Mouse (Mus musculus) CD4-positive, CD25-positive, alpha-beta regulatory T cell, adult 4 months (primary cell): ENCODE data around the gene Atf7ip. TPM values are rescaled to one million over a fixed set of nuclear protein-coding genes. Genes with fewer than 3 reads are reported as not detected.

Experiments
- ATAC-seq: one replicate; pipeline ENCODE4 v1.8.0; 2017
- polyA plus RNA-seq, 2 experiments: library from polyadenylated mRNA; unstranded; fragments of 100-300 nt; shearing (Covaris generic); gene quantifications; one replicate each; pipeline ENCODE4 v1.2.1; 2017

Atf7ip gene
- polyA plus RNA-seq, 2 experiments from 2014 or later, result 96.5 to 115 TPM

DNA sequence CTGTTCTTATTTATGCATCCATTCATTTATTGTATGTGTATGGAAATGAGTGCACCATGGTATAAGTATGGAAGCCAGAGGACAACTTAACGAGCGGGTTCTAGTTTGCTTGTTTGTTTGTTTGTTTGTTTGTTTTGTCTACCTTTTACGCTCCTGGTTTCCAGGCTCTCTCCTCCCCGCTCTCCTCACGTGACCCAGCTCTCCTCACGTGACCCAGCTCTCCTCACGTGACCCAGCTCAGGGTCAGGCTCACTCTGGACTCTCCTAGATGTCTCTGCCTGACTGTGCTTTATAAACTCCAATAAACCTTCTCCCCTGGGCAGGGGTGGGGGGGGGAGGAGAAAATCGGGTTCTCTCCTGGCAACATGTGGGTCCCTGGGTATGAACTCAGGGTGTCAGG is 144.7 kb downstream of the Atf7ip start:
- ATAC-seq, result no peak

DNA sequence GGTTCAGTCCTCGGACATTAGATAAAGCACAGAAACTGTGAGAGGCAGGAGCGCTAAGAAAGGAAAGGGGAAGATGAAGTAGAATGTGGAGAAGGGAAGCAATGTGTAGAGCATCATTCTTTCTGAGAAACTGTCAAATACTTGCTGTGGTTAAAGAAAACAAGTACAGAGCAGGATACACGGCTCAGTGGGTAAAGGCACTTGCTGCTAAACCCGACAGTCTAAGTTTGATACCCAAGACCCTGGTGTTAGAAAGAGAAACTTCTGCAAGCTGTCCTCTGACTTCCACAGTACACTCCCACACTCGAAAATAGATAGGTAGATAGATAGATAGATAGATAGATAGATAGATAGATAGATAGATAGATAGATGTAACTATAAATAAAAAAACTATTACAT is 147.4 kb downstream of the Atf7ip start:
- ATAC-seq, result no peak

DNA sequence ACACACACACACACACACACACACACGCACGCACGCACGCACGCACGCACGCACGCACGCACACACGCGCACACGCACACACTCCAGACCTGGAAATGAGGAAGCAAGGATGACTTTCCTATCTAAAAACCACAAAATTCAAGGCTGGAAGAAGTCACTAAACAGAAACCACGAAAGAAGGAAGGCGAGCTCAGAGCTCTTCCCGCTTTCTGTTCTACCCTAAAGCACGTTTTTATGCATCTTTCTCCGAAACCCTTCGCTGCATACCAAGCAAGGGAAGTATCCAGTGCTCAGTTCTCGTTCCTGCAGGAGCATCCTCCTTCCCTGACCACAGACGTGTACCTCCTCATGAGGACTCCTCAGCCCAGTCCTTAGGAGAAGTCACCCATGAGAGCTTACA is 148.5 kb downstream of the Atf7ip start:
- no peak for ATAC-seq

DNA sequence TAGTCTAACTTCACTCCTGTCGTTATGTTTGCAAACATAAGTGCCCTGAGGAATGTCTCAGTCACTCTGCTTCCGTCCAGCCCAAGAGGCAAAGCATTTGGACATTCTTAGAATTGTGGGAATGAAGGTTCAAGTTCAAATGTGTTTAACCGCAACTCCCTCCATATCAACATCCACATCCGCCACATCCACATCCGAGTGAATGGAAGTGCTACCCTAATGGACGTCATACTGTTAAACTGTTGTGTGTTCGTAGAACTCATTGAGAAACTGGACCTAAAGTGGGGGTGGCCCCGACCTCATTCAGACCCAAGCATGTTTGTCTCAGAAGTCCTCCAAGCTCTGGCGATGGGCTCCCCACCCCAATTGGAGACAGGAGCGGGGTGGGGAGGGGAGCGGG is 149.8 kb downstream of the Atf7ip start:
- no peak for ATAC-seq

DNA sequence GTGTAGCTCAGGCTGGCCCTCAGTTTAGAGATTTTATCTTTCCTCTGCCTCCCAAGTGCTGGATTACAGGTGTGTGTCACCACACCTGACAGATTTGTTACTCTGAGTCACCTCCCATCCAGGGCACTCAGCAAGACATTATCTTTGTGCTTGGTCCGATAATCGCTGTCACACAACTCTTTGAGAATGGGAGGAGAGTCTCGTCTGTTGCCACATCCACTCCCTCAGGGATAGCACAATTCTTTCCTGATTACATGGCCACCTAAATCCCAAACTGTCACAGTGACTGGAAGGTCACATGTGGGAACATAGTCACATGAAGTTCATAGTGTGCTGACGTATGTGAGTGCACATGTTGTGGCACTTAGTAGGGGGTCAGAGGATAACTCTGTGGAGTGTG is 152.3 kb downstream of the Atf7ip start:
- no peak for ATAC-seq

DNA sequence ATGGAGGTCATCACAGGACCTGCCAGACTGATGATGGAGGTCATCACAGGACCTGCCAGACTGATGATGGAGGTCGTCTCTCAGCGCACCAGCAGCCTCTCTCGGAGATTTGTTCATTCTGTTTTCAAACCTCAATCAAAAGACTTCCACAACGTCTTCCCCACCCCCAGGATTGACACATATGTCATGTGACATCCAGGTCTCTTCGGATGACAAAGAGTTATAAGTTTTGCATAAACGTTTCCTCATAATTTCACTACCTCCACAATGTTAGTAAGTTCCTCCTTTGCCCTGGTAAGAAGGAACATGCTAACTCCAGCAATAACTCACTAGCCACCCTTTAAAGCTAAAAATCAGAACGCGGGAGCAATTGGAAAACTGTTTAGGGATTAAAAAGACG is 153.3 kb downstream of the Atf7ip start:
- ATAC-seq, result no peak

Other genes starting within 250 kb of the Atf7ip start
- gene Gm8994, start 178.6 kb upstream of the Atf7ip start, polyA plus RNA-seq, result not detected
- gene E330021D16Rik, start 90.6 kb upstream of the Atf7ip start, polyA plus RNA-seq, result 1 to 10 TPM; 1.1 to 1.7 TPM
- 1 to 10 TPM; 1.2 to 1.4 TPM for gene Plbd1, start 155.8 kb downstream of the Atf7ip start, polyA plus RNA-seq